Mouse (Mus musculus): Measurements from ENCODE around the gene Ankdd1b. TPM values are rescaled to one million over a fixed set of nuclear protein-coding genes. Genes with fewer than 3 reads are reported as not detected.

The Ankdd1b gene
- not detected in 2 replicates for polyA plus RNA-seq (2012; ENCODE audit: low replicate concordance)

GRCm38 (mm10) chr13:96470957-96471356 lies at the start of gene Ankdd1b:
Gene Ankdd1b (minus strand): TSS chr13:96471198.

DNA sequence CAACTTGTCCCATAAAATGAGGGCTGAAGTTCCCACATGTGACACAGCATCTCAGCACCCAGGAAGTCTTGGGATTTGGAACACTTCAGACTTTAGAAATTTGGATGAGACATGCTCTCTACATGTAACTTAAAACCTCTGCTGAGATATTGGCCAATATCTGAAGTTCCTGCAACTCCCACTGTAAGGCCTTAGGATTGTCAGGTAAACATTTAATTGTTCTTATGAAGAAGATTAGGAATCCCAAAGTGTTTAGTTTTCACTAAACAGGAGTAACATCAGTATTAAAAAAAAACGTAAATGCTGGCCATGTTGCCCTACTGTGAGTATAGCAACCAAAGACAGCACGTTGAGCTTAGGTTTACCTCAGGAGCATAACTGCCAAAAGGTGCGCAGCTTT lies 19.4 kb upstream of the Ankdd1b start, which contains the start of gene Gm17622:
Gene Gm17622, plus strand, starts transcription at position 301 of the 400 bp plus-strand sequence.

DNA sequence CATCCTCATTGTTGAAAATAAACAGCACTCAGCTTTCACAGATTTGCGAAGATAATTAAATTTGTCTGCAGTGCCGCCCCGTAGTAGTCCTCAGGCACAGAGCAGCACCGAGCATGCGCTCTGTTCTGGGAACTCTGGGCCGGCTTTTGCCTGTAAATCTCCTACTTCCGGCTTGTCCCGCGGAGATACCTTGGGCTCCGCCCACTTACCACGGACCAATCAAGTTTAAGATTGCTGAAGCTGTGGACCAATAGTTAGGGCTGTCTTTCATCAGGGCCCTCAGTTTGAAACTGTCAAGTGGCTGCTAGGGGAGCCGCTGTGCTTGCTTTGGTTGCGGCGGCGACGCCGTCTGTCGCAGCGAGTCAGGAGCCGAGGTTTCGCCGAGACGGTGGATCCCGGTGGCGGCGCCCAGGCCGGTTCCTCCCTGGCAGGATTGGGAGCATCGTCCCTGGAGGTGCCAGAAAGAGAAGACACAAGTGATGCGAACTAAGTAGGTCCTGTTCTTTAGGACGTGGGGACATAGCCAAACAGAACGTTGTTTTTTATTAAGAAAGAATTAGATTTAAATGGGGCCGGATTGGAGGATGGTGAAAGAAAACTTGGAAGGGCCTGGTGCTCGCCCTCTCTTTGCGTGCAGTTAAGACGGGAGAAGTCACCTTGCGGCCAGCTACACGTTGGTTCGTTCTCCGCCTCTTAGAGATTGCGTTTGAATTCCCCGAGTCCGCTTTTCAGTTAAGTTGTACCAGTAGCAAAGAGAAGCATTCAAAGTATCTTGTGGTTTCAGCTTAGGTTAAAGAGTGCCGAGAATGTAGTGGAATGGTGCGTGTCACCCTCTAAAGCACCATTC lies 82.7 kb downstream of the Ankdd1b start, which contains the start of gene Poc5:
Gene Poc5, plus strand, starts transcription at position 253 of the 847 bp plus-strand sequence.

Other genes starting within 250 kb of the Ankdd1b start
- 5.6 and 8.5 TPM in 2 replicates for gene Poc5, start 82.9 kb downstream of the Ankdd1b start, polyA plus RNA-seq (2012; ENCODE audit: low replicate concordance)
- not detected in 2 replicates for gene Gm17622, start 19.5 kb upstream of the Ankdd1b start, polyA plus RNA-seq (2012; ENCODE audit: low replicate concordance)
- 0.42 and 0.76 TPM in 2 replicates for gene Polk, start 71.4 kb upstream of the Ankdd1b start, polyA plus RNA-seq (2012; ENCODE audit: low replicate concordance)
- 15.0 and 56.1 TPM in 2 replicates for gene Col4a3bp, start 71.4 kb upstream of the Ankdd1b start, polyA plus RNA-seq (2012; ENCODE audit: low replicate concordance)
- gene Hmgcr, start 199.7 kb upstream of the Ankdd1b start, polyA plus RNA-seq (2012; ENCODE audit: low replicate concordance), result 3.4 and 4.3 TPM in 2 replicates